Mouse (Mus musculus) heart, embryonic 10.5 days (tissue): ENCODE data around the gene Akap7. TPM values are rescaled to one million over a fixed set of nuclear protein-coding genes. Genes with fewer than 3 reads are reported as not detected.

ENCODE experiments used
- DNase-seq: peaks from one replicate; pipeline ENCODE4 v3.0.0-alpha.2; 2017; ENCODE audit warnings: low spot score
- H3K27ac ChIP-seq: fragments of 300-500 bp; sonication (generic); 2 replicates; pipeline ENCODE4 v1.5.1; 2016; ENCODE audit warnings: mild to moderate bottlenecking
- H3K27me3 ChIP-seq: fragments of 300-500 bp; sonication (generic); 2 replicates; pipeline ENCODE4 v1.6.1; 2016; ENCODE audit warnings: mild to moderate bottlenecking; ENCODE audit not compliant: poor library complexity, insufficient read depth, severe bottlenecking
- H3K36me3 ChIP-seq: fragments of 300-500 bp; sonication (generic); 2 replicates; pipeline ENCODE4 v1.6.1; 2016; ENCODE audit warnings: mild to moderate bottlenecking, moderate library complexity
- H3K4me1 ChIP-seq: fragments of 300-500 bp; sonication (generic); 2 replicates; pipeline ENCODE4 v1.6.1; 2016; ENCODE audit warnings: mild to moderate bottlenecking
- H3K4me3 ChIP-seq: fragments of 300-500 bp; sonication (generic); 2 replicates; pipeline ENCODE4 v1.5.1; 2016; ENCODE audit warnings: mild to moderate bottlenecking, moderate library complexity
- H3K9me3 ChIP-seq: fragments of 300-500 bp; sonication (generic); 2 replicates; pipeline ENCODE4 v1.6.1; 2016; ENCODE audit warnings: mild to moderate bottlenecking, moderate library complexity
- WGBS: fragments of 180-500 bp; shearing (Covaris S2); methylation state at CpG from one replicate; pipeline ENCODE4 v1.1.7; 2016; 5-methylcytosine and 5-hydroxymethylcytosine counted together
- polyA plus RNA-seq: library from polyadenylated mRNA; unstranded; fragments of >200 nt; fragmentation: Nextera tagmentation; extraction: Ambion mirVana; gene quantifications from 2 replicates; pipeline ENCODE4 v1.2.1, GENCODE M21; 2016

The Akap7 gene
- polyA plus RNA-seq, 1 experiment from 2014 or later, result 18.4 TPM

- Histone ChIP-seq H3K4me1 (peaks cover 22% of the 10 kb centered on the region), H3K4me3 (0 out of 2 replicates have a peak overlapping the region, but pooled peaks have one; percentile 70), H3K27ac (no peak overlapping the region), H3K36me3 (no peaks in the 10 kb centered on the region), H3K27me3 (no peaks in the 10 kb centered on the region), H3K9me3 (no peaks in the 10 kb centered on the region)
- 85% methylated on average over 9 of the region's 9 CpGs for WGBS
- no peak for DNase-seq
These were observed 11.8 kb downstream of the Akap7 start for GRCm38 (mm10) chr10:25295836-25296235.

DNA sequence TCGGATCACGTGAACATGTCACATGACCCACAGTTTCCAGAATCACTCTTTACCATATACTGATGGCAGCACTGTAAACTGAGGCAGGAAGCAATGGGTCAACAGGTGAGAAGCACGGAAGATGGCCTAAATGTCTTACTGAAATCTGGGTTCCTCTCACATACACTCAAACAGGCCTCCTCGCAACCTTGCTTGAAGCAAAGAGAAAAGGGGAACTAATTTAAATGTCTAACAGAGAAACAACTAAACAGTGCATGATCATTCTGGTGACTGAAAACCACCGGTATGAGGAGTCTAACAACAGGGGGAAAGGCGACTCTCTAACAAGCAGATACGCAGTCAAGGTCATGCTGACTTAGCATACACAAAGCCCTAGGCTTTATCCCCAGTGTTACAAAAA is 12.7 kb downstream of the Akap7 start:
- Histone ChIP-seq H3K27me3 (no peaks in the 10 kb centered on the region), H3K27ac (no peak overlapping the region), H3K36me3 (no peaks in the 10 kb centered on the region), H3K4me3 (no peak overlapping the region), H3K9me3 (no peaks in the 10 kb centered on the region), H3K4me1 (peaks cover 22% of the 10 kb centered on the region)
- no peak for DNase-seq
- 83% methylated on average over 7 of the region's 7 CpGs for WGBS

DNA sequence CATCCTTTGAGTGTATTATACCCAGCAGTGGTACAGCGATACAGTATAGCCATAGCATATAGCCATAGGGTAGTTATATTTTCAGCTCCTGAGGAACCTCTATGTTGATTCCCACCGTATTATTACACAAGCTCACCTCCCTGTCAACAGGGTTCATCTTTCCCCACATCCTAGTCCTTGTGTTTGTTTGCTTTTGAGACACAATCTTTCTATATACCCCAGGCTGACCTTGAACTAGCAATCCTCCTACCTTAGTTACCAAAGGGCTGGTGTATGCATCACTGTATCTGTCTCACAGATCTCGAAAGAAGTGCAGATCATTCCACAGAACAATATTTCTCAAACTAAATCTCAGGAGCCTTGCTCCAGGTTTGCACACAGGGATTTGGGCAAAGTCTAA is 13.9 kb downstream of the Akap7 start:
- 92% methylated on average over 3 of the region's 3 CpGs for WGBS

DNA sequence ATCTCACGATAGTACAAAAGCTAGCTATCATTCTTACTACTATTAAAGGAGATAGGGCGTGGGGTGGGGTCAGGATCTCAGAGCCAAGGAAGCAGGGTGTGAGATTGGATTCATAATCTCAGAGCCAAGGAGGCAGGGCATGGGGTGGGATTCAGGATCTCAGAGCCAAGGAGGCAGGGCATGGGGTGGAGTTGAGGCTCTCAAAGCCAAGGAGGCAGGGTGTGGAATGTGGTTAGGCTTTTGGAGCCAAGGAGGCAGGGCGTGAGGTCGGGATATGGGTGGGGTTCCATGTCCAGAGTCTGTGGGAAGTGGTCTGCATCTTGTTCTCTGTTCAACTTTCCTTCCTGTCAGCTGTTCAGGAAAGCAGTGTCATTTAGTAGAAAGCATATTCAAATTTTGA is 16.6 kb downstream of the Akap7 start:
- no peak for DNase-seq
- WGBS, result 76% methylated on average over 4 of the region's 4 CpGs
- Histone ChIP-seq H3K36me3 (peaks cover 6% of the 10 kb centered on the region; the same call in 1 of the 2 replicates), H3K27me3 (no peaks in the 10 kb centered on the region), H3K4me3 (no peak overlapping the region), H3K9me3 (no peaks in the 10 kb centered on the region), H3K27ac (no peak overlapping the region), H3K4me1 (no peaks in the 10 kb centered on the region)

More for the DNA sequence above, 13.9 kb downstream of the Akap7 start:
- Histone ChIP-seq H3K9me3 (no peaks in the 10 kb centered on the region), H3K36me3 (peaks cover 2% of the 10 kb centered on the region; the same call in 1 of the 2 replicates), H3K27ac (no peak overlapping the region), H3K4me1 (peaks cover 16% of the 10 kb centered on the region), H3K27me3 (no peaks in the 10 kb centered on the region), H3K4me3 (no peak overlapping the region)
- no peak for DNase-seq

DNA sequence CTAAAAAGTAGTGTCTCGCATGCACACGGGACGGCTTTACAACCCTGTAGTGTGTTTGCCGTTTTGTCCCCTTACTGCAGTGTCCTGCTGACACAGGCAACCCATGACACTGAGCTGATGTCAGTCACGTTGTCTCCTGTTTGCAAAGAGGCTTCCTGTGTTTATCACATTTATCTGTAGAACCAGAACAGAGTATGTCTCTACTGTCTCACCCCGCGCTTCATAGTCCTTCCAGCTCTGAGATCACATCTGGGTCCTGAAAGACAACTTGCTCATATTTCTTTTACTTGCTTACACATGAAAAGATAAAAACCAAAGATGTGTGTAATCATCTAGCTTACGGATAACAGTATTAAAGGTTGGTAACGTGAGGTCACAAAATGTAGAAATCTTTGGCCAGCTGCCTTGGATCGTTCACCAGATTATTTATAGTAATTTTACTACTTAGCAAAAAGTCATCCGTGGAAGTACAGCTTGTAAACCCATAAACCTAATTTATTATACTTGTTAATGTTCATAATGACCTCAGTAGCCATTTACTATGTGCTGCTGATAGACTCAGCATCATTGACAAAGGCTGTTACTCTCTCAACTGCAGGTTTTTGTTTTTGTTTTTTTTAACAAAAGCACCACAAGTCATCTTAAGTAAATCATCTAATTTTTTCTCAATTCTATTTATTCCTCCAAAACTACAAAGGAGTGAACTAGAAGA is 22.4 kb downstream of the Akap7 start:
- Histone ChIP-seq H3K36me3 (peaks cover 12% of the 10 kb centered on the region; the same call in 1 of the 2 replicates), H3K27me3 (no peaks in the 10 kb centered on the region), H3K9me3 (no peaks in the 10 kb centered on the region), H3K4me3 (no peak overlapping the region), H3K27ac (no peak overlapping the region), H3K4me1 (no peaks in the 10 kb centered on the region)
- 83% methylated on average over 11 of the region's 11 CpGs for WGBS
- DNase-seq, result no peak

- no peak for DNase-seq
- H3K4me1 ChIP-seq, result no peaks in the 10 kb centered on the region
- peaks cover 12% of the 10 kb centered on the region; the same call in 1 of the 2 replicates for H3K36me3 ChIP-seq
- 88% methylated on average over 8 of the region's 8 CpGs for WGBS
- no peaks in the 10 kb centered on the region for H3K9me3 ChIP-seq
- H3K27me3 ChIP-seq, result no peaks in the 10 kb centered on the region
- H3K4me3 ChIP-seq, result no peak overlapping the region
- no peak overlapping the region for H3K27ac ChIP-seq
These were observed 23.1 kb downstream of the Akap7 start for GRCm38 (mm10) chr10:25284427-25285099.

DNA sequence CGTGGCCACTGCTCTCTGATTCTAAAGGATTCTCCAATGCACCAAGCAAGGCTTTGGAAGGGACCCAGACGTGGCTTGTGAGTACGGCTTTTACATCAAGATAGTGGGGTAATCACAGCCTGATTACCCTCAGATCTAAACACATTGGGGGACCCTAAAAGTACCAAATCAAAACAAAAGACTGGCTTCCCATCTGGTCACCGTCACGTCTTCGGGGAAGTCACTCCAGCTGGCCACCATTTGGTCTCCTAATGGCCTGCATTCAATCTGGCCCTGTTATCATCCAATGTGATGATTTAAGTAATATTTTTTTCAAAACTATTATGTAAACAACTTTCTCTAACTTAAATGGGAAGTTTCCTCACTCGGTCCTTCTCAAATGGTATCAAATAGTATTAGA is 24.3 kb downstream of the Akap7 start:
- no peak for DNase-seq
- 74% methylated on average over 7 of the region's 7 CpGs for WGBS
- Histone ChIP-seq H3K9me3 (no peaks in the 10 kb centered on the region), H3K27me3 (no peaks in the 10 kb centered on the region), H3K27ac (no peak overlapping the region), H3K4me1 (no peaks in the 10 kb centered on the region), H3K4me3 (no peak overlapping the region), H3K36me3 (peaks cover 7% of the 10 kb centered on the region; the same call in 1 of the 2 replicates)

- Histone ChIP-seq H3K9me3 (no peaks in the 10 kb centered on the region), H3K36me3 (peaks cover 7% of the 10 kb centered on the region; the same call in 1 of the 2 replicates), H3K4me3 (no peak overlapping the region), H3K27ac (no peak overlapping the region), H3K27me3 (no peaks in the 10 kb centered on the region), H3K4me1 (peaks cover 3% of the 10 kb centered on the region; the same call in 1 of the 2 replicates)
- DNase-seq, result no peak
- 85% methylated on average over 5 of the region's 5 CpGs for WGBS
These were observed 27.5 kb downstream of the Akap7 start for GRCm38 (mm10) chr10:25280141-25280540.

- Histone ChIP-seq H3K27ac (no peak overlapping the region), H3K27me3 (no peaks in the 10 kb centered on the region), H3K36me3 (peaks cover 7% of the 10 kb centered on the region; the same call in 1 of the 2 replicates), H3K4me3 (no peak overlapping the region), H3K9me3 (no peaks in the 10 kb centered on the region), H3K4me1 (peaks cover 4% of the 10 kb centered on the region; the same call in 1 of the 2 replicates)
- DNase-seq, result no peak
- 63% methylated on average over 3 of the region's 3 CpGs for WGBS
These were observed 28.3 kb downstream of the Akap7 start for GRCm38 (mm10) chr10:25279406-25279805.

GRCm38 (mm10) chr10:25275492-25275891 is 32.2 kb downstream of the Akap7 start:
- Histone ChIP-seq H3K27me3 (no peaks in the 10 kb centered on the region), H3K27ac (no peak overlapping the region), H3K36me3 (0 out of 2 replicates have a peak, but pooled peaks cover 6% of the 10 kb centered on the region), H3K4me3 (no peak overlapping the region), H3K4me1 (peaks cover 4% of the 10 kb centered on the region; the same call in 1 of the 2 replicates), H3K9me3 (no peaks in the 10 kb centered on the region)
- WGBS, result 66% methylated on average over 7 of the region's 7 CpGs
- DNase-seq, result no peak

DNA sequence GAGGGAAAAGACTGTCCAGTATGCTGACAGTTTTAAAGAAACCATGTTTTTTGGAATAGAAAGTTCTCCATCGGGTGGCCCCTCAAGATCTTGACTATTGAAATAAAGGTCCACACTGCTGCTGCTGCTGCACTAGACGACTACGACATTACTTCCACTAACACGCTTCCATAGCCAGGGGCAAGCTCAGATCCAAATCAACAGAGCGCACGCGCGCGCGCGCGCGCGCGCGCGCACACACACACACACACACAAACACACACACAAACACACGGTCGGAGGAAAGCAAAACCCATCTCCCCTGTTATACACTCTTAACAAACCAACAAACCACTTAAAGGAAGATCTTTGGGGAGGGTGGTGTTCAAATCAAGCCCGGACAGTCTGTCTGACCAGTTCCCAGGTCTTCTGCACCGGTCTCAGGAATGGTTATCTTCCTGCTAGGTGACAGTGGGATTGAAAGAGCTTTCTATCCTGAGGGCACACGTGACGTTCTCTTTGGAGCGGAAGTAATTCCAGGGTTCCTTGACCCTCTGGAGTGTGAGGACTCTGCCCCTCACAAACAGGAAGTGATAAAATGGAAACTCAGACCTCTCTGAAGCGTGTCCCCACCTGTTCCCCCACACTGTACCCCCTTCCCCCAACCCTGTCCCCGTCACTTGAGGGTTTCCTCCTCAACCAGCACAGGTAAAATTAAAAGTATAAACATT is 32.9 kb downstream of the Akap7 start:
- Histone ChIP-seq H3K9me3 (no peaks in the 10 kb centered on the region), H3K4me3 (no peak overlapping the region), H3K36me3 (peaks cover 9% of the 10 kb centered on the region), H3K4me1 (peaks cover 4% of the 10 kb centered on the region; the same call in 1 of the 2 replicates), H3K27me3 (no peaks in the 10 kb centered on the region), H3K27ac (no peak overlapping the region)
- 86% methylated on average over 26 of the region's 26 CpGs for WGBS
- no peak for DNase-seq

DNA sequence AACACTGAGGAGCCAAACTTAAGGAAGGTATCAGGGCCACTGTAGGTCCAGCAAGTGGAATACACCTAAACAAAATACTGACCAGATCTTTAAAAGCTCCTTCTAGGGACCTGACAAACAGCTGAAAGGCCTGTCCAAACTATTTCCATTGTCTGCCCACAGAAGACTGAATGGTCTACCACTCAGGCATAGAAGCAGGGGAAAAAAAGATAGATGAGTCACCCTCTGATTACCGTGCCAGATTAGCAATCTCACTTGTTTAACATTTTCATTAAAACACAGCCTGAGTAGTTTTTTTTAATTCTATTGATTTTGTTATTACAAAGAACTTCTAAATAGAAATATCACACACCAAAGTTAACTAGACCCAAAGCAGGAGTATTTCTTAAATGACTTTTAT is 33.9 kb downstream of the Akap7 start:
- 64% methylated on average over 1 of the region's 1 CpGs for WGBS

DNA sequence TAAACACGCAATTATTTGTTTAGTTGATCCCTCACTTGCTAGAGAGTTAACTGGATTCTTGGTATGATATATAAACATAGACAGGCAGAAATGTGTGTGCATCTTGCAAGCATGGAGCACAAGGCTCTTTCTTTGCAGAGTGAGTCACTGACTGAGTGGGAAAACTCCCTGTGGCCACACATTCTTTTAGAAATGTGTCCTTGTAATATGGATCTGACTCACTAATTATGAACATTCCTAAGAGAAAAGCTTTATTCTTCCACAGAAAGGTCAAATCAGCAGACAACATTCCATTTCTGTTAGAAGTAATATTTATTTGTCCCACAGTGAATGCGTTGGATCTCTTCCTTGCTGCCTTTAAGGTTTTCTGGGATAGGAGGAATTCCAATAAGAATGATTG is 35.9 kb downstream of the Akap7 start:
- peaks cover 9% of the 10 kb centered on the region for H3K36me3 ChIP-seq
- H3K27ac ChIP-seq, result no peak overlapping the region
- no peak for DNase-seq
- H3K4me1 ChIP-seq, result peaks cover 4% of the 10 kb centered on the region; the same call in 1 of the 2 replicates
- H3K27me3 ChIP-seq, result no peaks in the 10 kb centered on the region
- WGBS, result 85% methylated on average over 2 of the region's 2 CpGs
- no peak overlapping the region for H3K4me3 ChIP-seq
- H3K9me3 ChIP-seq, result no peaks in the 10 kb centered on the region

More for the DNA sequence above, 33.9 kb downstream of the Akap7 start:
- Histone ChIP-seq H3K27me3 (no peaks in the 10 kb centered on the region), H3K36me3 (peaks cover 9% of the 10 kb centered on the region), H3K27ac (no peak overlapping the region), H3K4me1 (peaks cover 4% of the 10 kb centered on the region; the same call in 1 of the 2 replicates), H3K9me3 (no peaks in the 10 kb centered on the region), H3K4me3 (no peak overlapping the region)
- DNase-seq, result no peak
